Mouse (Mus musculus): Measurements from ENCODE around the gene Gm43191.

Gm43191 gene

DNA sequence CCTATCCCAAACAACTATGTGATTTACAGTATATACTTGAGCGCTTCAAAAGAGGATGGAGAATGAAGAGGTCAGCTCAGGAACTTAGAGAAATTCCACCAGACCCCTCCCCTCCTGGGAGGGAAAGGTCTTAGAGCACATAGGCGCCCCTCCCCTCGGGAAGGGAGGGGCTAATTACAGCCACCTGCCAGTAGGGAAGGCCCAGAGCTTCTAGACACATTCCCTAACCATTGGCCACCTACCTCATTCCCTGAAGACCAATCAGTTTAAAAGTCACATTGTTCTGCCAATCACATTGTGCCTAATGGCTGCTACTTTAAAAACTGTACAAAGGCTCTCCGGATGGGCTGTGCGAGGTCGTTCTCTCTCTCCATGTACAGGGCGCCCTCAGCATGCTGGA, 58.4 kb downstream of the Gm43191 start:
- peak; percentile 99 for DNase-seq (ENCODE audit: low read depth, low spot score)

DNA sequence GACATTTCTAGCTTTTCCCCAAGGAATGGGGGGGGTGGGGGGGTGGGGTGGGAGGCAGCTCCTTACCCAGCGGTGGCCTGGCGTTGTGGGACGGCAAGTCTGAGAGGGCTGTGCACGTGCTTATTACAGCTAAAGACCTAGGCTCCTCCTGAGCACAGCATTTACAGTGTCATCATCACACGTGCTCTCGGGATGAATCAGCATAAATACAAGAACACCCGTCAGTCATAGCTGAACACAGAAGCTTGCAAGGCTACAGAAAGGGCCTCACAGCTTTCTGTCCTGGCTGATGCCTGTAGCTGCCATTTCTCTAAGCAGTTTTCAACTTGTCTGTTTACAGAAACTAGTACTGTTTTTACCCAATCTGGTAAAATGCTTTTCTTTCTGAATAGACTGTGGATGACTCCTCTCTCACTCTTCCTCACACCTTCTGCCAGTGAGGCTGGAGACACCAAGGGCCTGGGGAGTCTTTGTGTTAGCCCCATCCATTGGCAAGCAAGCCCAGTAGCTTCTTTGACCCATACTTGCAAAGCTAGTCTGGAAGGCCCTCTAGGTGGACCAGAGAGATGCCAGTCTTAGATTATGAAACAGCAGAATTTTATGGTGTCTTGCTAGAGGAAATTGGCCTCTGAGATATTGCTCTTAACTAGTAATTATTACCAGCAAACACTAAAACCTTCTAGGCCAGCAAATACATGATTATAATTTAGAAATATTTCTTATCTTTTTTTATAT, 60.3 kb downstream of the Gm43191 start:
- DNase-seq (ENCODE audit: low read depth, low spot score): peak; percentile 65

DNA sequence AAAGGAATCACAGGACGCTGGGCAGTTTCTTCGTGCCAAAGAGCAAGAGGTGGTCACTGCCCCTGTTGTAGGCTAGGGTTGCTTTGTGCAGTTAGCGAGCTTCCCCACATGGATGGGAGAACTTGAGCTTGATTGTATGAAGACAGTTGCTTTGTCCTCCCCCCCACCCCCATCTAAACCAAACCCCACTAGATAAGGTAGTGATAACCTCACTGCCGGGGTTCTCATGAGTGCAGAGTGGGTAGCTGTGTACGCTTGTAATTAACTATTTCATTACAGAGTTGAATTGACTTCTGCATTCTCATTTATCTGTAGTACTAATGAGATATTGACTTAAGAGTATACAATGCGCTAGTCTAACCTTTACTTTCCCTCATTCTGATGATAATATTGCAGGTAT, 62.2 kb downstream of the Gm43191 start:
- DNase-seq (ENCODE audit: low read depth, low spot score): no peak

DNA sequence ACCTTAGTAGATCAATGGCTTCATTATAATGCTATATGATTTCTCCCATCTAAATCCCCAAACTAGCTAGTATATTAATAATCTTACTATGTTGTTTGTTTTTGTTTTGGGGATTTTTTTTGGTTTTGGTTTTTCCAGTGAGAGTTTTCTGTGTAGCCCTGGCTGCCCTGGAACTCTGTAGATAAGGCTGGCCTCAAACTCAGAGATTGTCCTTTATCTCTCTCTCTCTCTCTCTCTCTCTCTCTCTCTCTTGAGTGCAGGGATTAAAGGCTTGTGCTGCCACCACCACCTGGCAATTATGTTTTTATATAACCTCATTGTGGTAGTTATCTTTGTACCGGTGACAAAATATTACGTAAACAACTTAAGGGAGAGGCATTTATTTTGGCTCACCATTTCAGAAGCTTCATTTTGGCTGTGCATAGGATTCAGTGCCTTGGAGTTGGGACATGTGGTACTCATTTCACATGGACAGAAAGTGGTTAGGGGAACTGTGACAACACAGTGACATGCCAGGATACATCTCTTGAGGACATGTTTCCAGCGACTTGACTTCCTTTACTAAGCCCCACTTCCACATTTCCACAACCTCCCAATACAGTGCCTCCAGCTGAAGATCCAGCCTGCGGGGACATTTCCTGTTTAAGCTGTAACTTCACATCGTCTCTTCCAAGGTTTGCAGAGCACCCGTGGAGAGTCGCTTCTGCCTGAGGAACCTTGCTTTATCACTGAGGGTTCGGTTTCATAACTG, 65.6 kb downstream of the Gm43191 start:
- no peak for DNase-seq (ENCODE audit: low read depth, low spot score)

DNA sequence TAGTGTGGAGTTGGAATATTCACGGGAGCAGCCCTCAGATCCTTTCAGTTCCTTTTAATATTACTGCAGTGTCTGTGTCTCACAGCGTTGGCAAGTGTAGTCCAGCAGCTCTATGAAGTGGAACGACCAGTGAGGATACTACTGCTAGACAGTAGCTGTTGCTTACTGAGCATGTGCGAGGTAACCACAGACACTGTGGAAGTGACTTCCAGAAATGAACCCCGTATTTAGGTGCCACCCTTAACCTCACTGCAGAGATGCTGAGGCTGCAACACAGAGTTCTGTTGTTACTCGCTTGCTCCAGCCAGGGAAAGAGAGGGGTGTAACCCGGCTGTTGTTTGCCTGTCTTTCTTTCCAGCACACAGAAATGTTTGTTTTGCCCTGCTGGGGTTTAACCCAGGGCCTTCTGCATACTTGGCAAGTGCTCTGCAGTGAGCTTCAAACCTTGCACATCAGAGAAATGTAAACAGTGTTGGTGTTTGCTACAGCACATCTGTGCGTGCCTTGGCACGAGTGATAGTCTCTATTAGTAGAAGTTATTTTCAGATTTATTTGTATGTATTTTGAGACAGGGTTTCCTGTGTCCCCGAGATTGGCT, 66.7 kb downstream of the Gm43191 start, which contains the start of gene Trmt13:
Trmt13 (minus strand) TSS at position 293 of the 598 bp plus-strand sequence.
- DNase-seq (ENCODE audit: low read depth, low spot score): peak; percentile 26

DNA sequence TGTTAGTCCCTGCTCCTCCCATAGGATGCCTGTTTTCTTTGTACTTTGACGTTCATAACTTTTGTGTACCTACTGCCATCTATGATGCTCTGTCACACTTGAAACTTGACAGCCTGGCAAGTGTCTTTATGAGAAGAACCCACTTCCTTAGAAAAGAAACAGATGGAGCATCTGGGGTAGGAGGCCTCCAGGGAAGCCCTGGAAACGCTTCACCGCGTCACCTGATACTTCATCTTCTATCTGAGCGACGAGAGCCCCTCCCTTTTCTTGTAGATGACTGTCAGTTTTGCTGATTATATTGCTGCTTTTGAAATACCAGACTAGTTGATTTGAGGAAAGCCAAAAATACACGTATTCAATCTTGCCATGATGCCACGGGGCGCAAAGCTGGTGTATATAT, 76.5 kb downstream of the Gm43191 start:
- no peak for DNase-seq (ENCODE audit: low read depth, low spot score)

DNA sequence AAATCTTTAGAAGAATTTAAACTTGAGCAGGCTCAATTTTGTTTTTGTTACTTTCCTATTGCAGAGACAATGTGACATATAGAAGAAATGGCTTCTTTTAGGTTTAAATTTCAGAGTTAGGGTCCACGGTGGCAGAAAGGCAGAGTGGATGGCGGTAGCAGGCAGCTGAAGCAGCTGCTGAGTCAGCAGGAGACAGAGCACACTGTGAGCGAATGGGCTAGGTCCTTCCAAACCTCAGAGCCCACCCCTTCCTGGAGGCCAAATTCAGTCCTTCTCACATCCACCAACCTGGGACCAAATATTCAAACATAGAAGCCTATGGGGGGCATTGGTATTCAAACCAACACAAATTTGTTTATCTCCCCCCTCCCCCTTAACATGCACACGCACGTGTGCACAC, 79.3 kb downstream of the Gm43191 start:
- peak; percentile 35 for DNase-seq (ENCODE audit: low read depth, low spot score)

DNA sequence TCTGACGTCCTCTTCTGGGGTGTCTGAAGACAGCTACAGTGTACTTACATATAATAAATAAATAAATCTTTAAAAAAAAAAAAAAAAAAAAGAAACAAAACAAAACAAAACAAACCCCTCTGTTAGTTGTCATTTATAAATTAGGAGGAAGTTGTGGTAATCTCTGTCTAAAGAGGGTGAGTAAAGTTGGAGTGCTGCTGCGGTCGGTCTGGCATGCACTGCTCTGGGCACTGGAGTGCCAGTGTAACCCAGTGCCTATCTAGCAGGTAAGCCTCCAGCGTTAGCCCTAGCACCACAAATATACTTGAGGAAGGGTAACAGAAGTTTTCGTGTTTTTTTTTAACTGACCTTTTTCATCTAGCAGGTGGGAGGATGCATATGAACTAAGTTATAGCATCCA, 80.1 kb downstream of the Gm43191 start:
- DNase-seq (ENCODE audit: low read depth, low spot score): no peak

DNA sequence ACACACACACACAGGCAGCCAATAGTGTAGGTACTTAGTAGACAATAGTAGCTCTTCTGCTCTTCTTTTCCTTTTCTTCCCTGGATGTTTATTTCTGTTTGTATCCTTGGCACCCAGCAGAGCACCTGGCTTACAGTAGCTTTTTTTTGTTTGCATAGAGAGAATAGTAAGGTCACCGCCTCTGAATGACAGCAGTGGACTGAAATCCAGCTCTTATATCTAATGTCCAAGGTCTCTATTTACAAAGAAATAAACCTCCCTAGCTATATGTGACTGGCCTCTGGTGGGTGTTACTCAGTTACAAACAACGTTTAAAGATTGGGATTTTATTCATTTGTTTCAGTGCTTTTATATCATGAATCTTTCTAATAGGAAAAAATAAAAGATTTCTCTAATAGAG, 81.4 kb downstream of the Gm43191 start:
- DNase-seq (ENCODE audit: low read depth, low spot score): no peak

DNA sequence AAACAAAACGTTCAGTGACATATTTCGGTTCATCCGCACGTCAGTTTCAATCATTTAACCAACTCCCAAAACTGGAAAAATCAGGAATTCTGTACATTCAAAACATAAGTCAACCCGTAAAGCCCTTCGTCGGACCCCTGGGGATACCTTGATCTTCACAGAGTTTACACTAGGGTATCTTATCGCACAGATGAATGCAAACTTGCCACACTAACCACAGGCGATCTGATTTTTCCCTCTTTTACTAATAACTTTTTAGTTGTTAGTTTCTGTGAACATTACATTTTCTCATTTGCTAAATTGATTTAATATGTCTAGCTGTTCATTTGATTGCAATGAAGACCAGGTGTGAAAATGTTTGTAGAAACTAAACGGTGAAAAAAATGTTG, 85.5 kb downstream of the Gm43191 start:
- no peak for DNase-seq (ENCODE audit: low read depth, low spot score)

DNA sequence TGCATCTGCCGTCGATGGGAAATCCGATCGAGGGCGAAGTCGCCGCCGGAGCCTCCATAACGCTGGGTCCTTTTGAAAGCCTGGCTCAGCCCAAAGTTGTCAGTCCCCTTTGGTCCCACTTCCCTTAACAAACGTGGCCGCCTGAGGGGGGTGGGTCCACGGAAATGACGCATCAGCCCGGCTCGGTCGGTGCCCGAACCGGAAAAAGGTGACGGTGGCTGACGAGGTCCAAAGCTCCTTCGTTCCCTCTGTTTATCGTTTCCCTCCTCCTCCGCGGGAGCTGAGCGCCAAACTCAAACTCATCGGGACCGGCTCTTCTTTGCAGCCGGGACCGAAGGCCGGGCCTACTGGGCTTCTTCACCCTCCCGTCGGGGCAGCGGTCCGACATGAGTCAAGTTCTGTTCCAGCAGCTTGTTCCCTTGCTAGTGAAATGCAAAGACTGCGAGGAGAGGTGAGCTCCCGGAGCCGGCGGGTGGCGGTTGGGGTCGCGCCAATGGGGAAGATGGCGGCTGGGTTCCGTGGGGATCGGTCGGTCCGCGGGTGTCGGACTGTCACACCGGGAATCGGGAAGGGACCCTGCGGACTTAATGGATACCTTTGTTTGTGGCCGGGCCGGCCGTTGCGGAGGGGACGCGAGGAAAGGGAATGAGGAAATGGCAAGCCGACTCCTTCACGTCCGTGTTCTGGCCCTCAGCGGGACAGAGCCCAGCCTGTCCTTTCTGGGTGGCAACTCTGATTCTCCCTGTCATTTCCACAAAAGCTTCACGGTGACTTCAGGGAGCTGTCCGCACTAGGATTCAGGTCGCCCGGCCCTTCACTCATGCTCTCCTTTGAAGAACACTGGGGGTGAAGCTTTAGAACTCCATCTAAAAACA, 86.1 kb downstream of the Gm43191 start, which contains the start of gene Sass6:
Sass6 (plus strand) TSS at position 255 of the 875 bp plus-strand sequence.
- DNase-seq (ENCODE audit: low read depth, low spot score): peak; percentile 98

DNA sequence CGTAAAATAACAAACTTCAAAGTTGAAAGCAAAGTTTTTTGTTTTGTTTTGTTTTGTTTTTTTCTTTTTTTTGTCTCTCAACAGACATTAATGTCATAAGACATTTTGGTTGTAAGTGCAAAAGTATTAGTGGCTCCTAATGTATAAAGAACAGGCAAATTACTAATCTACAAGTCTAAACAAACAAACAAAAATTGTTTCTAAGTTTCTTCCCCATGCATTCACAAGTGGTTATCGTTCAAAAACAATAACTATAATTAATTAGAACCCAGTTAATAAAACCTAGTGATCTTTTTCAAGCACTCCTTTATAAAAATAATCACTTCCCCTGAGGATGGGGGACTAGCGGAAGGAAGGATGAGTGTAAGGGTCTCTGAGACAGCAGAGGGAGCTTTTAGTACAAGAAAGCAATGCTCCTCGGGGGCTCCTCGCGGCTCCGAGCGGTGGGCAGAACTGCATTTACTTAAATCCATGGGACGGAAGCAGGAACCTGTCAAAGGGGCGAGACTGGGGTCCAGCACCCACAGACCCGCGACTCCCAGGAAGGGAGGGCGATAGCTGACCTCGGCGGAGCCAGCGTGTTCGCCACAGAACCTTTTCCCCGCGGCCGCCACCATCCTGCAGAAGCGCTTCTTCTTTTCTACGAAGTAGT, 86.9 kb downstream of the Gm43191 start:
- DNase-seq (ENCODE audit: low read depth, low spot score): no peak

Data from R1 (cell line).